Mouse (Mus musculus): ENCODE results near the gene Zc3h10. TPM values are rescaled to one million over a fixed set of nuclear protein-coding genes. Genes with fewer than 3 reads are reported as not detected.
A peak's percentile ranks its signal among the peaks of the same experiment; 100 is the strongest.

Gene Zc3h10
- polyA plus RNA-seq, 1 experiment from 2014 or later = 5.0 TPM

GRCm38 (mm10) chr10:128544674-128545569 lies 2.7 kb downstream of the Zc3h10 start:
- H3K27ac ChIP-seq (ENCODE audit: low read depth) = no peak overlapping the region
- 93% methylated on average over 37 of the region's 37 CpGs for WGBS (ENCODE audit: insufficient replicate concordance)
- H3K36me3 ChIP-seq (replicated peaks; ENCODE audit: insufficient read depth, low read length) = peaks cover 24% of the 10 kb centered on the region
- TF ChIP-seq EP300 (IDR thresholded peaks at IDR 0.05; ENCODE audit: low read depth) (no peak), CTCF (IDR thresholded peaks at IDR 0.05; ENCODE audit: low read depth) (no peak)
- H3K4me3 ChIP-seq (ENCODE audit: low read depth, low read length) = no peak overlapping the region
- no peak overlapping the region; the same call in 1 of the 2 replicates for H3K9ac ChIP-seq (replicated peaks)
- H3K4me2 ChIP-seq (ENCODE audit: low read depth, low read length) = no peak overlapping the region
- DNase-seq = no peak
- H3K4me1 ChIP-seq (ENCODE audit: insufficient read depth) = peaks cover 9% of the 10 kb centered on the region
- ATAC-seq = no peak
- H3K9me3 ChIP-seq (ENCODE audit: low read length) = no peaks in the 10 kb centered on the region
- no peaks in the 10 kb centered on the region for H3K27me3 ChIP-seq (ENCODE audit: insufficient read depth, low read length)

DNA sequence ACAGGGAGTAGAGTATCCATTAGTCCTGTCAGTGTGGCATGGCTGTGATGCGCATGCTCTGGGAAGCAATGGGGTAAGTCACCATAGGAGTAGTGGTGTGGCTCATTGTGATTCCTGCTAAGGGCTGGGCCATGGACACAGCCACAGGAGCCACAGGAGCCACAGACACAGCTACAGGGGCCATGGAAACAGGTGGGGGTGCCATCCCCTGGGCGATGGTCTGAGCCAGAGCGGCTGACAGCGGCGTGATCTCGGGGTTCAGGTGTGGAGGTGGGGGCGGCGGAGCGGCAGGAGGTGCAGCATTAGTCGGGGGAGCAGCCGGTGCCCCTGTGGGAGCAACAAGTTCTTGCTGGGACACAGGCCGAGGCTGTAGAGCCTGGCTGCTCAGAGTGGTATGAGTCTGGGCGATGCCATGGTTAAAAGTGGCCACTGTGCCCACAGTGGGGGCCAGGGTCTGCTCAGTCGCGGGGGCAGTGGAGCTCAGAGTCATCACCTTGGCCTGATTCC lies 3.4 kb downstream of the Zc3h10 start:
- Histone ChIP-seq H3K27ac (ENCODE audit: low read depth) (no peak overlapping the region), H3K4me2 (ENCODE audit: low read depth, low read length) (no peak overlapping the region), H3K9me3 (ENCODE audit: low read length) (no peaks in the 10 kb centered on the region), H3K27me3 (ENCODE audit: insufficient read depth, low read length) (no peaks in the 10 kb centered on the region), H3K4me1 (ENCODE audit: insufficient read depth) (peaks cover 5% of the 10 kb centered on the region; the same call in 1 of the 2 replicates), H3K9ac (replicated peaks) (no peak overlapping the region), H3K4me3 (ENCODE audit: low read depth, low read length) (no peak overlapping the region), H3K36me3 (replicated peaks; ENCODE audit: insufficient read depth, low read length) (peaks cover 24% of the 10 kb centered on the region)
- DNase-seq = no peak
- 93% methylated on average over 15 of the region's 15 CpGs for WGBS (ENCODE audit: insufficient replicate concordance)
- ATAC-seq = no peak
- TF ChIP-seq EP300 (IDR thresholded peaks at IDR 0.05; ENCODE audit: low read depth) = no peak
- no peak for TF ChIP-seq CTCF (IDR thresholded peaks at IDR 0.05; ENCODE audit: low read depth)

GRCm38 (mm10) chr10:128543100-128543499 lies 4.5 kb downstream of the Zc3h10 start:
- no peak overlapping the region for H3K27ac ChIP-seq (ENCODE audit: low read depth)
- no peak for ATAC-seq
- no peaks in the 10 kb centered on the region for H3K9me3 ChIP-seq (ENCODE audit: low read length)
- H3K4me1 ChIP-seq (ENCODE audit: insufficient read depth) = peaks cover 5% of the 10 kb centered on the region; the same call in 1 of the 2 replicates
- WGBS (ENCODE audit: insufficient replicate concordance) = 68% methylated on average over 2 of the region's 2 CpGs
- H3K36me3 ChIP-seq (replicated peaks; ENCODE audit: insufficient read depth, low read length) = peaks cover 24% of the 10 kb centered on the region
- H3K27me3 ChIP-seq (ENCODE audit: insufficient read depth, low read length) = no peaks in the 10 kb centered on the region
- H3K4me2 ChIP-seq (ENCODE audit: low read depth, low read length) = no peak overlapping the region
- no peak overlapping the region for H3K9ac ChIP-seq (replicated peaks)
- no peak overlapping the region for H3K4me3 ChIP-seq (ENCODE audit: low read depth, low read length)
- no peak for TF ChIP-seq EP300 (IDR thresholded peaks at IDR 0.05; ENCODE audit: low read depth)
- TF ChIP-seq CTCF (IDR thresholded peaks at IDR 0.05; ENCODE audit: low read depth) = no peak
- no peak for DNase-seq

DNA sequence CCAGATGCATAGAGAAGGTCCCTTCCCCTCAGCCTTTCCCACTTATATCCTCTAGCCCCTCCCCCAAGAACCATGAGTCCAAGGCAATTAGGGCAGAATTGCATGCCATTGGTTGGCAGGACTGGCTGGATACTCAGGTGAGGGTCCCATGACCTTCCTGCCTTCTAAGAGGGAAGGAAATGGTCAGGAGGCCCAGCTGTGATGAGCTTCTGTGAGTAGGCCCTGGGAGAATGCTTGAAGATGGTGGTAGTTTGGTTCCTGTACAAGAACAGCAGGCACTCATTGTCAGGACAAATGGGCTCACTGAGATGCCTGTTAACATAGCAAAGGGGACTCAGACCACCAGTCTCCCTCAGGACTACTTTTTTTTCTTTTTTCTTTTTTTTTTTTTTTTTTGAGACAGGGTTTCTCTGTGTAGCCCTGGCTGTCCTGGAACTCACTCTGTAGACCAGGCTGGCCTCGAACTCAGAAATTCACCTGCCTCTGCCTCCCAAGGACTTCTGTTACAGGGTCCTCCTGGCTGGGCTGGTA lies 9.2 kb downstream of the Zc3h10 start:
- Histone ChIP-seq H3K27ac (ENCODE audit: low read depth) (no peak overlapping the region), H3K4me1 (ENCODE audit: insufficient read depth) (0 out of 2 replicates have a peak, but pooled peaks cover 5% of the 10 kb centered on the region), H3K9me3 (ENCODE audit: low read length) (no peaks in the 10 kb centered on the region), H3K4me3 (ENCODE audit: low read depth, low read length) (no peak overlapping the region), H3K4me2 (ENCODE audit: low read depth, low read length) (no peak overlapping the region), H3K27me3 (ENCODE audit: insufficient read depth, low read length) (no peaks in the 10 kb centered on the region), H3K9ac (replicated peaks) (no peak overlapping the region), H3K36me3 (replicated peaks; ENCODE audit: insufficient read depth, low read length) (peaks cover under 1% of the 10 kb centered on the region; the same call in 1 of the 2 replicates)
- DNase-seq (no peak), ATAC-seq (no peak)
- 92% methylated on average over 1 of the region's 1 CpGs for WGBS (ENCODE audit: insufficient replicate concordance)
- TF ChIP-seq CTCF (IDR thresholded peaks at IDR 0.05; ENCODE audit: low read depth) (no peak), EP300 (IDR thresholded peaks at IDR 0.05; ENCODE audit: low read depth) (no peak)

GRCm38 (mm10) chr10:128536266-128536940 lies 11.2 kb downstream of the Zc3h10 start:
- TF ChIP-seq CTCF (IDR thresholded peaks at IDR 0.05; ENCODE audit: low read depth) (peak; percentile 97), EP300 (IDR thresholded peaks at IDR 0.05; ENCODE audit: low read depth) (peak; percentile 51; the same call in 1 of the 2 replicates)
- WGBS (ENCODE audit: insufficient replicate concordance) = 10% methylated on average over 18 of the region's 18 CpGs
- H3K36me3 ChIP-seq (replicated peaks; ENCODE audit: insufficient read depth, low read length) = no peaks in the 10 kb centered on the region
- H3K4me1 ChIP-seq (ENCODE audit: insufficient read depth) = 0 out of 2 replicates have a peak, but pooled peaks cover 5% of the 10 kb centered on the region
- peak overlapping the region; percentile 59 for H3K4me2 ChIP-seq (ENCODE audit: low read depth, low read length)
- 0 out of 2 replicates have a peak overlapping the region, but pooled peaks have one; percentile 13 for H3K9ac ChIP-seq (replicated peaks)
- peak overlapping the region; percentile 66 for H3K27ac ChIP-seq (ENCODE audit: low read depth)
- H3K27me3 ChIP-seq (ENCODE audit: insufficient read depth, low read length) = no peaks in the 10 kb centered on the region
- DNase-seq = peak; percentile 91
- H3K9me3 ChIP-seq (ENCODE audit: low read length) = no peaks in the 10 kb centered on the region
- peak overlapping the region; percentile 17; the same call in 1 of the 2 replicates for H3K4me3 ChIP-seq (ENCODE audit: low read depth, low read length)
- ATAC-seq = peak; percentile 98
